Mouse (Mus musculus): ENCODE data around the gene Zfhx3.

- no peak for TF ChIP-seq POLR2A (IDR thresholded peaks at IDR 0.05; ENCODE audit: insufficient read depth, low read length)
- no peak for TF ChIP-seq CTCF (IDR thresholded peaks at IDR 0.05; ENCODE audit: low read depth, low read length)
- no peak for TF ChIP-seq EP300 (IDR thresholded peaks at IDR 0.05; ENCODE audit: insufficient read depth, low read depth, low read length)
Measured at GRCm38 (mm10) chr8:108796076-108796475, 853.6 kb downstream of the Zfhx3 start.
